Comparison of ENCODE assay signal across 14 mouse cellular contexts in genomic region chr4:123607174-123607573, GRCm38 (mm10).
A peak's percentile ranks its signal among the peaks of the same experiment; 100 is the strongest.
DNase-seq lines count a peak whose midpoint lies in the region; TF ChIP-seq lines count a peak whose summit lies in the region.
"Had no signal": no experiment of that assay in that cellular context is flagged by ENCODE, and none has a peak within 500 bp of the region (broad histone marks: within the 10 kb centered on the region; RNA-seq: fewer than 3 reads in every experiment).

No protein-coding gene starts in this region.

- peak; percentile 60 for TF ChIP-seq CTCF in gastrocnemius, adult 2 months (IDR thresholded peaks at IDR 0.05)

- no peak overlapping the region for H3K4me3 ChIP-seq in gastrocnemius, adult 2 months
- H3K4me3 ChIP-seq: heart, embryonic 12.5 days; hindbrain, embryonic 15.5 days; limb, embryonic 13.5 days; neural tube, embryonic 15.5 days had no signal

- no peak for DNase-seq in gastrocnemius, adult 2 months
- DNase-seq in gastrocnemius, postnatal 14 days = no peak
- peak; percentile 41 for DNase-seq in lung, postnatal 14 days
- no peak for DNase-seq in lung, postnatal 10 days
- peak; percentile 28 for DNase-seq in c-Kit-negative CD71-positive TER-119-positive erythroid progenitor cells, embryonic 14.5 days (ENCODE audit: low read depth, low spot score)
- peak; percentile 16 for DNase-seq in thymus, postnatal 14 days
- no peak for DNase-seq in embryo, embryonic 10 days (ENCODE audit: low spot score)
- DNase-seq in T-cell, adult 2 months (ENCODE audit: low spot score) = no peak
- DNase-seq: embryo, embryonic 11 days; kidney, postnatal 4 days had no signal

- intact Hi-C loops in gastrocnemius, adult 2 months (cut with DNase I) = no loop called here
- intact Hi-C loops in gastrocnemius, postnatal 14 days (cut with DNase I; ENCODE audit: low total_unique reads) = no loop called here

- no peak overlapping the region for H3K27ac ChIP-seq in gastrocnemius, adult 2 months
- H3K27ac ChIP-seq: hindbrain, embryonic 15.5 days; limb, embryonic 13.5 days; neural tube, embryonic 15.5 days had no signal

Comparison
In these comparisons a context has a peak if more than half of its experiments do, and no peak if none do; other contexts are left out.
1. DNase-seq: peak in lung, postnatal 14 days (single experiment), c-Kit-negative CD71-positive TER-119-positive erythroid progenitor cells, embryonic 14.5 days (single experiment) and thymus, postnatal 14 days (single experiment); none in gastrocnemius, adult 2 months (single experiment), gastrocnemius, postnatal 14 days (single experiment), lung, postnatal 10 days (single experiment), embryo, embryonic 10 days (single experiment) and T-cell, adult 2 months (single experiment).